Mouse (Mus musculus): ENCODE results near the gene Rora.

- no peak for TF ChIP-seq CTCF (IDR thresholded peaks at IDR 0.05; ENCODE audit: control insufficient read depth, insufficient read depth, low read length)
- no peak for TF ChIP-seq POLR2A (IDR thresholded peaks at IDR 0.05; ENCODE audit: borderline replicate concordance, control insufficient read depth, low read depth, low read length)
Measured at GRCm38 (mm10) chr9:68737197-68737736, 83.7 kb downstream of the Rora start.
